Mouse (Mus musculus) heart, embryonic 13.5 days (tissue): ENCODE measurements around the gene Phospho2. TPM values are rescaled to one million over a fixed set of nuclear protein-coding genes. Genes with fewer than 3 reads are reported as not detected.

ENCODE experiments used
- ATAC-seq: fragments of 200-750 bp; cut with Nextera tagmentation; 2 replicates; pipeline ENCODE4 v1.8.0; 2017; ENCODE audit warnings: moderate TSS enrichment; ENCODE audit not compliant: insufficient number of reproducible peaks, low FRiP score, low TSS enrichment; ENCODE audit errors: extremely low read depth
- H3K27ac ChIP-seq: fragments of 300-500 bp; sonication (generic); replicated peaks from 2 replicates; pipeline ENCODE4 v1.5.1; 2015; ENCODE audit warnings: moderate library complexity, mild to moderate bottlenecking, inconsistent platforms
- H3K27me3 ChIP-seq: fragments of 300-500 bp; sonication (generic); replicated peaks from 2 replicates; pipeline ENCODE4 v1.6.1; 2015; ENCODE audit warnings: mild to moderate bottlenecking, inconsistent platforms
- H3K36me3 ChIP-seq: fragments of 300-500 bp; sonication (generic); 2 replicates; pipeline ENCODE4 v1.6.1; 2015; ENCODE audit warnings: mild to moderate bottlenecking, inconsistent platforms
- H3K4me1 ChIP-seq: fragments of 300-500 bp; sonication (generic); 2 replicates; pipeline ENCODE4 v1.6.1; 2015; ENCODE audit warnings: inconsistent platforms
- H3K4me2 ChIP-seq: fragments of 300-500 bp; sonication (generic); 2 replicates; pipeline ENCODE4 v1.6.1; 2015; ENCODE audit warnings: inconsistent platforms, mild to moderate bottlenecking, moderate library complexity
- H3K4me3 ChIP-seq: fragments of 300-500 bp; sonication (generic); 2 replicates; pipeline ENCODE4 v1.5.1; 2015; ENCODE audit warnings: moderate library complexity, mild to moderate bottlenecking, inconsistent platforms
- H3K9ac ChIP-seq: fragments of 300-500 bp; sonication (generic); 2 replicates; pipeline ENCODE4 v1.6.1; 2015; ENCODE audit warnings: inconsistent platforms, mild to moderate bottlenecking, moderate library complexity
- H3K9me3 ChIP-seq: fragments of 300-500 bp; sonication (generic); 2 replicates; pipeline ENCODE4 v1.6.1; 2016; ENCODE audit warnings: inconsistent platforms
- WGBS: fragments of 180-500 bp; shearing (Covaris S2); methylation state at CpG from one replicate; pipeline ENCODE4 v1.1.7; 2015; ENCODE audit warnings: mixed read lengths; 5-methylcytosine and 5-hydroxymethylcytosine counted together
- polyA plus RNA-seq: library from polyadenylated mRNA; unstranded; fragments of >200 nt; fragmentation: Nextera tagmentation; extraction: Ambion mirVana; gene quantifications from 2 replicates; pipeline ENCODE4 v1.2.1, GENCODE M21; 2015

Phospho2 gene
- polyA plus RNA-seq, 1 experiment from 2014 or later: 14.4 TPM

- no peak for ATAC-seq
- Histone ChIP-seq H3K4me3 (no peak overlapping the region), H3K9me3 (no peaks in the 10 kb centered on the region), H3K9ac (no peak overlapping the region), H3K27ac (peak overlapping the region; percentile 36; the same call in 1 of the 2 replicates), H3K4me2 (no peak overlapping the region), H3K36me3 (peaks cover 51% of the 10 kb centered on the region), H3K4me1 (peaks cover 44% of the 10 kb centered on the region), H3K27me3 (no peaks in the 10 kb centered on the region)
- WGBS: 79% methylated on average over 10 of the region's 10 CpGs
Measured at GRCm38 (mm10) chr2:69825898-69826297, 36.5 kb downstream of the Phospho2 start.

GRCm38 (mm10) chr2:69826380-69826779 is 37.0 kb downstream of the Phospho2 start:
- H3K36me3 ChIP-seq: peaks cover 56% of the 10 kb centered on the region
- no peaks in the 10 kb centered on the region for H3K9me3 ChIP-seq
- no peak overlapping the region for H3K4me3 ChIP-seq
- no peak overlapping the region for H3K4me2 ChIP-seq
- H3K27me3 ChIP-seq: no peaks in the 10 kb centered on the region
- WGBS: 59% methylated on average over 2 of the region's 2 CpGs
- H3K9ac ChIP-seq: no peak overlapping the region
- H3K27ac ChIP-seq: peak overlapping the region; percentile 36; the same call in 1 of the 2 replicates
- peaks cover 40% of the 10 kb centered on the region for H3K4me1 ChIP-seq
- ATAC-seq: no peak

GRCm38 (mm10) chr2:69828031-69828430 is 38.6 kb downstream of the Phospho2 start:
- H3K36me3 ChIP-seq: peaks cover 71% of the 10 kb centered on the region
- 0 out of 2 replicates have a peak overlapping the region, but pooled peaks have one; percentile 47 for H3K9ac ChIP-seq
- peaks cover 36% of the 10 kb centered on the region for H3K4me1 ChIP-seq
- H3K27ac ChIP-seq: no peak overlapping the region
- 41% methylated on average over 7 of the region's 7 CpGs for WGBS
- ATAC-seq: no peak
- H3K4me3 ChIP-seq: no peak overlapping the region
- H3K9me3 ChIP-seq: no peaks in the 10 kb centered on the region
- H3K4me2 ChIP-seq: no peak overlapping the region
- H3K27me3 ChIP-seq: no peaks in the 10 kb centered on the region

- WGBS: 71% methylated on average over 2 of the region's 2 CpGs
Measured at GRCm38 (mm10) chr2:69829680-69830079, 40.3 kb downstream of the Phospho2 start.

GRCm38 (mm10) chr2:69830116-69830515 is 40.7 kb downstream of the Phospho2 start:
- peaks cover 84% of the 10 kb centered on the region for H3K36me3 ChIP-seq
- no peak overlapping the region for H3K27ac ChIP-seq
- no peak for ATAC-seq

More at GRCm38 (mm10) chr2:69829680-69830079, 40.3 kb downstream of the Phospho2 start:
- H3K4me2 ChIP-seq: no peak overlapping the region
- H3K4me3 ChIP-seq: no peak overlapping the region
- no peaks in the 10 kb centered on the region for H3K27me3 ChIP-seq
- no peaks in the 10 kb centered on the region for H3K9me3 ChIP-seq
- no peak overlapping the region for H3K9ac ChIP-seq
- ATAC-seq: no peak
- peaks cover 81% of the 10 kb centered on the region for H3K36me3 ChIP-seq
- peaks cover 22% of the 10 kb centered on the region for H3K4me1 ChIP-seq
- no peak overlapping the region for H3K27ac ChIP-seq

GRCm38 (mm10) chr2:69837244-69837967 is 48.0 kb downstream of the Phospho2 start:
- H3K4me3 ChIP-seq: no peak overlapping the region
- H3K9ac ChIP-seq: no peak overlapping the region
- WGBS: 76% methylated on average over 7 of the region's 7 CpGs
- no peak overlapping the region for H3K4me2 ChIP-seq
- H3K9me3 ChIP-seq: no peaks in the 10 kb centered on the region
- no peak overlapping the region for H3K27ac ChIP-seq
- no peaks in the 10 kb centered on the region for H3K4me1 ChIP-seq
- peaks cover 48% of the 10 kb centered on the region for H3K36me3 ChIP-seq
- no peak for ATAC-seq
- no peaks in the 10 kb centered on the region for H3K27me3 ChIP-seq

More at GRCm38 (mm10) chr2:69830116-69830515, 40.7 kb downstream of the Phospho2 start:
- 71% methylated on average over 8 of the region's 8 CpGs for WGBS
- H3K4me3 ChIP-seq: no peak overlapping the region
- peaks cover 18% of the 10 kb centered on the region for H3K4me1 ChIP-seq
- no peak overlapping the region for H3K9ac ChIP-seq
- H3K9me3 ChIP-seq: no peaks in the 10 kb centered on the region
- H3K4me2 ChIP-seq: no peak overlapping the region
- no peaks in the 10 kb centered on the region for H3K27me3 ChIP-seq

- H3K36me3 ChIP-seq: peaks cover 42% of the 10 kb centered on the region
- 42% methylated on average over 3 of the region's 3 CpGs for WGBS
Measured at GRCm38 (mm10) chr2:69837996-69838395, 48.6 kb downstream of the Phospho2 start.

GRCm38 (mm10) chr2:69838707-69839106 is 49.3 kb downstream of the Phospho2 start:
- H3K4me2 ChIP-seq: no peak overlapping the region
- H3K27ac ChIP-seq: no peak overlapping the region
- no peak overlapping the region for H3K4me3 ChIP-seq
- no peak for ATAC-seq
- H3K9ac ChIP-seq: no peak overlapping the region
- no peaks in the 10 kb centered on the region for H3K9me3 ChIP-seq
- H3K27me3 ChIP-seq: no peaks in the 10 kb centered on the region
- no peaks in the 10 kb centered on the region for H3K4me1 ChIP-seq
- H3K36me3 ChIP-seq: peaks cover 35% of the 10 kb centered on the region

More at GRCm38 (mm10) chr2:69837996-69838395, 48.6 kb downstream of the Phospho2 start:
- Histone ChIP-seq H3K4me2 (no peak overlapping the region), H3K27me3 (no peaks in the 10 kb centered on the region), H3K9ac (no peak overlapping the region), H3K4me1 (no peaks in the 10 kb centered on the region), H3K27ac (no peak overlapping the region), H3K4me3 (no peak overlapping the region), H3K9me3 (no peaks in the 10 kb centered on the region)
- no peak for ATAC-seq

- H3K9ac ChIP-seq: no peak overlapping the region
- H3K36me3 ChIP-seq: peaks cover 21% of the 10 kb centered on the region
- H3K4me1 ChIP-seq: no peaks in the 10 kb centered on the region
- no peak for ATAC-seq
- WGBS: 36% methylated on average over 6 of the region's 6 CpGs
- H3K9me3 ChIP-seq: no peaks in the 10 kb centered on the region
- no peak overlapping the region for H3K27ac ChIP-seq
- H3K27me3 ChIP-seq: no peaks in the 10 kb centered on the region
- H3K4me3 ChIP-seq: no peak overlapping the region
- no peak overlapping the region for H3K4me2 ChIP-seq
Measured at GRCm38 (mm10) chr2:69840261-69840660, 50.8 kb downstream of the Phospho2 start.

GRCm38 (mm10) chr2:69849215-69849614 is 59.8 kb downstream of the Phospho2 start:
- H3K4me3 ChIP-seq: no peak overlapping the region
- H3K4me1 ChIP-seq: no peaks in the 10 kb centered on the region
- H3K4me2 ChIP-seq: no peak overlapping the region
- H3K36me3 ChIP-seq: no peaks in the 10 kb centered on the region
- no peak overlapping the region for H3K9ac ChIP-seq
- no peak for ATAC-seq
- peak overlapping the region; percentile 68; the same call in 1 of the 2 replicates for H3K27ac ChIP-seq
- no peaks in the 10 kb centered on the region for H3K9me3 ChIP-seq
- 55% methylated on average over 6 of the region's 6 CpGs for WGBS
- no peaks in the 10 kb centered on the region for H3K27me3 ChIP-seq
